Mouse (Mus musculus) adrenal gland, postnatal 10 days (tissue): ENCODE measurements around the gene Gm156. TPM values are rescaled to one million over a fixed set of nuclear protein-coding genes. Genes with fewer than 3 reads are reported as not detected.
"Not testable (repeated sequence)": the region's sequence is repeated elsewhere in the genome, so short reads cannot be mapped to it uniquely, and the experiment has no call there.

Experiments used
- DNase-seq: peaks from one replicate; pipeline ENCODE4 v3.0.0; 2021; ENCODE audit warnings: mixed read lengths
- long read RNA-seq, 2 experiments: library from polyadenylated mRNA; stranded (forward); transcript quantifications; one replicate each; pipeline ENCODE4 v2.0.0; 2021
- total RNA-seq, 2 experiments: library from RNA; stranded (reverse); gene quantifications; 2 replicates each; pipeline ENCODE4 v1.2.3; 2021

Gene Gm156
- not detected for total RNA-seq
- long read RNA-seq, experiment 1: 0 reads
- long read RNA-seq, experiment 2: 0 reads

- not testable (repeated sequence) for DNase-seq
These were observed at the start of gene Gm156 for GRCm38 (mm10) chr6:129784170-129784569. Gm156 (minus strand) TSS chr6:129784270.

DNA sequence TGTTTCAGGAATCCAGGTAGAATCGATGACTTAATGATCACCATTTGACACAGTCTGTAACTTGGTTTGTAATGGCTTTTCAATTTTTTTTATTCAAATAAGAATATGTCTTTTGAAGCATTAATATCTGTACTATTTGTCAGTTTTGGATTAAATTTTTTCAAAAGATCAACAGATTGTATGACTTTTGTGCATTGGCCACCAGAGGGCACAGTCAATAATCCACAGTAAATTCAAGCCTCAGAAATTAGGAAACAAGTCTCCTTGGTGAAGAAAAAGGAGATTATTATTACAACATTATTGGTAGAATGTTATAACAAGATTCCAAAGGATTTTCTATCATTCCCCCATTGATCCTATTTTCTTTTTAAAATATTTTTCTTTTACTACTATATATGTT lies 41.5 kb upstream of the Gm156 start:
- no peak for DNase-seq

DNA sequence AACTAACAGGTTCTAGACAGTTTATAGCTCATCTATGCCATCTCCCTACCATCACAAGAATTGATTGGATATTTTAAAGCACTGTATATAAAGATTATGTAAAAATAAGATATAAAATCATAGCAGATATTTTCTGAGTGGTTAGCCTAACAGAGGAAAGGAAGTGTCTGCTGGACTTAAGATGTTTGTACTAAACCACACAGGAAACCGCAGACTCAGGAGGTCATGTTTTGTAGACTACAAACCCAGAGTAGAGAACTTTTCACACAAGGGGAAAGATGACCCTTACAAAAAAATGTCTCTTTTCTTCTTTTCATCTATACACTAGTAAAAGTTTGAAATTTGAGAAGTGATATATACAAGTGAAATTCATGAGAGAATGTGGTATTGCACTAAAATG lies 39.9 kb upstream of the Gm156 start:
- no peak for DNase-seq

DNA sequence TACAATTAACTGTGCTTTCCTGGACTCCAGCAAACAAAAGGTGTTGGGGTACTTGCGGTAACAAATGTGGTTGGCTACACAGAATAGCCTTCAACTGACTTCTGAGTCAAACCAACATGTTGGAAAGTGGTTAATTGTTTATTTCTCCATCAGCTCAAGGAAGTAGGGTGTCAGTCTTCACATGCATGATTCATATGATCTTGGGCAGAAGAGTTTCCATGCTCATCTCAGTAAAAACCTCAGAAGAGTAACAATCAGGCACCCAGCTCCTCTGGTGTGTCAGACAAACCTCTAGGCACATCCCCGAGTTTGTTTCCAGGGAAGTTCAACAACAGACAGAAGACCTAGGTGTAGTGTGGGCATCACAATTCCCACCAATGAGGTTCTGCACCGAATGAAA lies 33.7 kb upstream of the Gm156 start:
- no peak for DNase-seq

- DNase-seq: no peak
These were observed 36.4 kb downstream of the Gm156 start for GRCm38 (mm10) chr6:129747654-129748032.

DNA sequence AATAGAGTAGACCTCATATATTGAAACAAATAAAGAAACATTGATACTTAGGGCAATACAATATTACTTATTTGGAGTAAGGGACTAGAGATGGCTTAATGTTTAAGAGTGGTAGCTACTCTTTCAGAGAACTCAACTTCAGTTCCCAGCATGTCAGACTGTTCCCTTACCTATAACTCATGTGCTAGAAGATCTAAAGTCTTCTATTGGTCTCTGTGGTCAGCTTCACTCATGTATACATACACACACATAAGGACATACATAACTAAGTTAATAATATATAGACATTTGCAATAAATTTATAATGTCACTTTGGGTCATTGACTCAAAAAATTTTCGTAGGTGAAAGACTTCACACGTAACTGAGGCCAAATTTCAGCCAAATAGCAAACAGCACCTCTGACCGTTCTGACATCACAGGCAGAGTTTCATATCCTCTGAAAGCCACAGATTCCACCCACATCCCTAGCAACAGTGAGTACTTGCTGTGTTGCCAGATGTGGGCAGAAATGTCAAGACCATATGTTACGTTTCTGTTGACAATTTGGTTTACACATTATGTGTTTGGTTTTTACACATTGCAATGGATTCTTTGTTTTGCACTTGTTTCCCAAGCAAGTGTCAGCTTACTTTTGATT lies 36.9 kb downstream of the Gm156 start:
- no peak for DNase-seq

- no peak for DNase-seq
These were observed 37.9 kb downstream of the Gm156 start for GRCm38 (mm10) chr6:129746151-129746550.

- no peak for DNase-seq
These were observed 43.9 kb downstream of the Gm156 start, which contains the start of gene Klri2 for GRCm38 (mm10) chr6:129740069-129740721. Klri2 (minus strand) TSS chr6:129740484.

- DNase-seq: no peak
These were observed 47.7 kb downstream of the Gm156 start for GRCm38 (mm10) chr6:129736414-129736813.

DNA sequence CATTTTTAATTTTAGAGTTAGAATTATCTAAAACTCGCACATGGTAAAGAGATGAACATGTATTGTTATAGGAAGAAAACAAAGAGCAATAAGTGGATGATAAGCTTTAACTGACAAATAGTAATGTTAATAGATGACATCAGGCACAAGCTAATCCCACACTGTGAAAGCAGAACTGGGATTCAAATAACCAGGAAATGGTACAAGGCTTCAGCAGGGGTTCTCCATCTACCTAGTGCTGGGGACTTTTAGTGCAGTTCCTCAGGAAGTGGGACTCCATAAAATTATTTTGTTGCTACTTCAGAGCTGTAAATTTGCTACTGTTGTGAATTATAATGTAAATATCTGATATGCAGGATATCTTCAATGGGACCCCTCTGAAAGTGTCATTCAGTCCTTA lies 56.8 kb downstream of the Gm156 start:
- no peak for DNase-seq

GRCm38 (mm10) chr6:129721390-129721789 lies 62.7 kb downstream of the Gm156 start:
- no peak for DNase-seq

GRCm38 (mm10) chr6:129720487-129720886 lies 63.6 kb downstream of the Gm156 start:
- DNase-seq: no peak

DNA sequence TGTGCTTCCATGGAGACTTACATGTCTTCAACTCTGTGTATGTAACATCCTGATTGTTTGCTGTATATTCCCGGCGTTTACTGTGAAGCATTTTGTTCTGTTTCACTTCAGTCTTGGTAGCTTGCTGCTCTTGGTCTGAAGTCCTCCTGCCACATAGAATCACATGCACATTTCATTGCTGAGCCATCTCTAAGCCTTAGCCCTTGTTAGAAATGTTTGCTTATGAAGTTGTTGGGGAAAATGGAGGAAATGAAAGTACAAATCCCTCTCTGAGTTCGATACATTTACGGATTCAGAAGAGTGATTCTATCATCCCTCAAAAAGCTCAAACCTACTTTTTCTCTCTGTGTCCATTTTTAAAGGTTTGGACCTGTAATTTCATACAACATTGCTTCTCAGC lies 67.0 kb downstream of the Gm156 start, which contains the start of gene Klri1:
Gene Klri1, minus strand, starts transcription at position 101 of the 400 bp plus-strand sequence.
- DNase-seq: no peak

Other genes starting within 250 kb of the Gm156 start
- not detected for gene Klre1, start 206.4 kb downstream of the Gm156 start, total RNA-seq
- gene Klrd1, start 192.5 kb downstream of the Gm156 start, total RNA-seq: 1 to 10 TPM; 1.2 to 1.7 TPM
- gene Klrk1, start 160.4 kb downstream of the Gm156 start, total RNA-seq: under 1 TPM; 0.21 to 0.30 TPM
- not detected for gene Klrc3, start 140.9 kb downstream of the Gm156 start, total RNA-seq
- gene Klrc2, start 123.6 kb downstream of the Gm156 start, total RNA-seq: not detected
- under 1 TPM in 1 of 2 experiments, not detected in 1; 0.48 TPM for gene Klrc1, start 105.3 kb downstream of the Gm156 start, total RNA-seq
- gene Klri1, start 67.1 kb downstream of the Gm156 start, total RNA-seq: under 1 TPM in 1 of 2 experiments, not detected in 1; 0.36 TPM
- not detected for gene Klri2, start 43.8 kb downstream of the Gm156 start, total RNA-seq
- not detected for gene Gm17631, start 78.4 kb upstream of the Gm156 start, total RNA-seq
- gene Klra17, start 92.4 kb upstream of the Gm156 start, total RNA-seq: not detected
- gene Klra5, start 133.4 kb upstream of the Gm156 start, total RNA-seq: not detected
- not detected for gene Klra6, start 242.7 kb upstream of the Gm156 start, total RNA-seq